Mouse (Mus musculus): ENCODE measurements around the gene Snai1. TPM values are rescaled to one million over a fixed set of nuclear protein-coding genes. Genes with fewer than 3 reads are reported as not detected.

Gene Snai1
- total RNA-seq, 2 experiments from 2014 or later = 3.0 to 3.1 TPM

DNA sequence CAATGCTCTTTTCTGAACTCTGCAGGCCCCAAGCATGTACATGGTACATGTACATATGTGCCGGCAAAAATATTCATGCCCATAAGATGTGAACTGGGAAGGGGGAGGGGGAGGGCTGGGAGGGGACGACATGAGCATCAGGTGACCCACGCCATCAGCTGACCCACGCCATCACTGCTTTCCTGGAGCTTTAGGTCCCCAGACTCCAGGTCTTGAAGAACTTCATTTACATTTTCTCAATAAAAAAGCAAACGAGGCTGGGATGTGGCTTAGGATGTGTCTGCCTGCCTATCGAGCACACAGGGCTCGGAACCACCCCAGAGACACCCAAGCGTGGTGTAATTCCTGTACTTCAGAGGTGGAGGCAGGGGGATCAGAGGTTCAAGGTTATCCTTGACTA lies 9.4 kb downstream of the Snai1 start:
- intact Hi-C loops (cut with DNase I) = no loop called here
- no peak for DNase-seq

- intact Hi-C loops (cut with DNase I) = no loop called here
- DNase-seq = no peak
Measured at GRCm38 (mm10) chr2:167548961-167549360, 11.0 kb downstream of the Snai1 start.

DNA sequence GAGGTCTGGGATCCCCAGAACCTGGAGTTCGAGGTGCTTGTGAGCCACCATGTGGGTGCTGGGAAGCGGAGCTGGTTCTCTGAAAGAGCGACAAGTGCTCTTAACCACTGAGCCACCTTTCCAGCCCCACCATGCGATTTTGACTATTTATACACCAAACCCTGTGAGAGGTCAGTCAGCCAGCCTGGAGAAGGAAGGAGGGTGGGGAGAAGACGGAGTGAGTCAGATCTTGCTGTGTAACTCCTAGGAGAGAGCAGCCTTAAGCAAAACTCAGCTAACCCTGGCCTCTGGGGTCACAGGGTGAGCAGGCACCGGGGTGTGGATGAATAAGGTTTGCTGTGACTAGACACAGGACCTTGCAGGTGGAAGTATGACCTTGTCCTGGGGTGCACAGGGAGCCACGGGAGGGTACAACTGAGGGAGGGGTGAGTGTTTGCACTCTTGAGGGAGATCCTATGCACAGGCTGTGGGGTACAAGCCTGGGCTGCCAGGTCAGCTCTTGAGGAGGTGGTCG lies 12.4 kb downstream of the Snai1 start:
- DNase-seq = no peak
- intact Hi-C loops (cut with DNase I) = no loop called here

- DNase-seq = no peak
- intact Hi-C loops (cut with DNase I) = no loop called here
Measured at GRCm38 (mm10) chr2:167551342-167551920, 13.4 kb downstream of the Snai1 start.

- intact Hi-C loops (cut with DNase I) = no loop called here
- DNase-seq = no peak
Measured at GRCm38 (mm10) chr2:167552292-167552691, 14.3 kb downstream of the Snai1 start.

GRCm38 (mm10) chr2:167552927-167553402 lies 15.0 kb downstream of the Snai1 start:
- DNase-seq = peak; percentile 57 to 65

GRCm38 (mm10) chr2:167555766-167556165 lies 17.8 kb downstream of the Snai1 start:
- DNase-seq = no peak
- intact Hi-C loops (cut with DNase I) = no loop called here

More at GRCm38 (mm10) chr2:167552927-167553402, 15.0 kb downstream of the Snai1 start:
- intact Hi-C loops (cut with DNase I) = no loop called here

DNA sequence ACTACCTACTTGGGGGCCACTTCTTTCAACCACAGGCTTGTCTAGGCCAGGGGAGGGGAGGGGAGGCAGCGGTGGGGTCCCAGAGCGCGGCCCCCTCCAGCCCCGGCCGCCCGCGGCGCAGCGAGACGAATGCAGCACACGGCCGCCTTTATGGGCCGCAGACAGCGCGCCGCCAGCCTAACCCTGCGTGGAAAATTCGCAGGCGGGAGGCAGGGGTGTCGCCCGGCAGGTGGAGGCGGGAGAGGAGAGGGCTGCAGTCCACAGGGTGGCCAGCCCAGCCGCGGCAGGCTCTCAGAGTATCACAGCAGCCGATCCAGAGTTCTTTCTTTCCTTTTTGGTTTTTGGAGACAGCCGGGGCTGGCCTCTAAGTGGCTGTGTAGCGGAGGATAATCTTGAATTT lies 21.4 kb downstream of the Snai1 start:
- intact Hi-C loops (cut with DNase I) = no loop called here

GRCm38 (mm10) chr2:167562101-167562500 lies 24.1 kb downstream of the Snai1 start:
- intact Hi-C loops (cut with DNase I) = no loop called here
- peak; percentile 56 to 68 for DNase-seq

More for the DNA sequence above, 21.4 kb downstream of the Snai1 start:
- no peak for DNase-seq

- DNase-seq = no peak
- intact Hi-C loops (cut with DNase I) = no loop called here
Measured at GRCm38 (mm10) chr2:167563035-167563434, 25.0 kb downstream of the Snai1 start.

DNA sequence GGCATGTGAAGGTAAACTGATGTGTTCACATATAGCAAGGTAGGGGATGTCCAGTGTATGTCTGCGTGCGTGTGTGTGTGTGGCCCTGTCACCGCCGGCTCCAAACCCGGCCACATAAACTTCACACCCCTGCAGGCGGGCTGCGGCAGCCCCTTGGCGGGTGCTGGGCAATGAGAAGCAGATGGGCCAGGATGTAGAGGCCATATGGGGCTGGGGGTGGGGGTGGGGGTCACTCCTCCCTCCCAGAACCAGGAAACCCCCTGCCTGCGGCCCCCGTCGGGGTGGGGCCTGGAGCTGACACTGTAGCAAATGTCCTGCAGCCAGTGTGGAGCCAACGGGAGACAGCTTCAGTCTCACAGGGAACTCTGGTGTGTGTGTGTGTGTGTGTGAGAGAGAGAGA lies 25.7 kb downstream of the Snai1 start:
- intact Hi-C loops (cut with DNase I) = loop anchor here (2.0 kb wide), 1 partner anchor 21 kb away; no protein-coding TSS in a partner anchor
- no peak for DNase-seq

DNA sequence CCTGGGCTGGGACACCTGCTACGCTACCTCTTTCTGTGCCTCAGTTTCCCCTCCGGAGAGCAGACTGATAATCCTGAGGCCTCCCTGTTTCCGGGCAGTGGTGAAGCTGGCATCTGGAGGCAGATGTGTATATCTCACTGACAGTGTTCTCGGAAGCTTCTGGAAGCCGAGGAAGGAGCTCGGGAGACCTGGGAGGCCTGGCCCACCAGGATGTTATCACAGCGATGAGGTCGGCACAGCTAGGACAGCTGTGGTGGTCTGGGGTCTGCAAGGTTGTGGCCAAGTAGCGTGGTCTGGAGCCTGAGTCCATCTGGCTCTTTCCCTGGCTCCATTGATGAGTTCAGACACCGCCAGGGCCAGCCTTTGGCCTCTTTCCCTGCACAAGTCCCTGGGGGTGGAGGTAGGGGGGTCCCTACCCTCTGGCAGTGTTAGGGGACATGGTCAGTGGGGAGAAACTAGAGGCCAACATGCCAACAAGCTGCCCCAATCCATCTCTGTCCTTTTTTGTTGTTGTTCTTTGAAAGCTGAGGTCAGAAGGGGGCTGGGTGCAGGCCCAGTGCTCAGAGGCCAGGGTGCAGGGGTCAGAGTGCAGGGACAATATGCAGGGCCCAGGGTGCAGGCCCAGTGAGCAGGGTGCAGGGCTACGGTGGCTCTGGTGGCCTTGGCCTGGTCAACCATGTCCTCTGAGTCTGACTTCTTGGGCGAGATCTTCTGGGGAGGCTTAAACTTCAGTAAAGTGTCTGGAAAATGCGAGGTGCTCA lies 26.7 kb downstream of the Snai1 start:
- intact Hi-C loops (cut with DNase I) = loop anchor here (2.0 kb wide), 1 partner anchor 22 kb away; no protein-coding TSS in a partner anchor

DNA sequence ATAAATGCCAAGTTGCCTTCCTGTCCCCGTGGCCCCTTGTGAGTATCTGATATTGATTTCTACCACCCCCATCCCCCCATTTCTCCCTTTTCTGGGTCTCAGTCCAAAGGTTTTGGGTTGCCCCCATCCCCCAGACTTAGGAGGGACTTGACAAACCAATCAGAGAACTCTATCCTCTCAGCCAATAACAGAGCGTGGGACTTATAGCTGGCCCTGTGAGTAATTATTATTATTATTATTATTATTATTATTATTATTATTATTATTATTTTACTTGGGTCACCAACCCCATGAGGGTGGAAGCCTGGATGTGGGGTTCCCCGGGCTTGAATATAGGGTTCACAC lies 27.3 kb downstream of the Snai1 start:
- intact Hi-C loops (cut with DNase I) = loop anchor here (2.0 kb wide), 1 partner anchor 22 kb away; no protein-coding TSS in a partner anchor
- no peak for DNase-seq

More for the DNA sequence above, 26.7 kb downstream of the Snai1 start:
- DNase-seq = no peak

GRCm38 (mm10) chr2:167565682-167566081 lies 27.7 kb downstream of the Snai1 start:
- intact Hi-C loops (cut with DNase I) = loop anchor here (2.0 kb wide), 1 partner anchor 23 kb away; no protein-coding TSS in a partner anchor
- DNase-seq = peak; percentile 78 to 80

- intact Hi-C loops (cut with DNase I) = loop anchor here (2.0 kb wide), 1 partner anchor 23 kb away; no protein-coding TSS in a partner anchor
- no peak for DNase-seq
Measured at GRCm38 (mm10) chr2:167568112-167568511, 30.1 kb downstream of the Snai1 start.

DNA sequence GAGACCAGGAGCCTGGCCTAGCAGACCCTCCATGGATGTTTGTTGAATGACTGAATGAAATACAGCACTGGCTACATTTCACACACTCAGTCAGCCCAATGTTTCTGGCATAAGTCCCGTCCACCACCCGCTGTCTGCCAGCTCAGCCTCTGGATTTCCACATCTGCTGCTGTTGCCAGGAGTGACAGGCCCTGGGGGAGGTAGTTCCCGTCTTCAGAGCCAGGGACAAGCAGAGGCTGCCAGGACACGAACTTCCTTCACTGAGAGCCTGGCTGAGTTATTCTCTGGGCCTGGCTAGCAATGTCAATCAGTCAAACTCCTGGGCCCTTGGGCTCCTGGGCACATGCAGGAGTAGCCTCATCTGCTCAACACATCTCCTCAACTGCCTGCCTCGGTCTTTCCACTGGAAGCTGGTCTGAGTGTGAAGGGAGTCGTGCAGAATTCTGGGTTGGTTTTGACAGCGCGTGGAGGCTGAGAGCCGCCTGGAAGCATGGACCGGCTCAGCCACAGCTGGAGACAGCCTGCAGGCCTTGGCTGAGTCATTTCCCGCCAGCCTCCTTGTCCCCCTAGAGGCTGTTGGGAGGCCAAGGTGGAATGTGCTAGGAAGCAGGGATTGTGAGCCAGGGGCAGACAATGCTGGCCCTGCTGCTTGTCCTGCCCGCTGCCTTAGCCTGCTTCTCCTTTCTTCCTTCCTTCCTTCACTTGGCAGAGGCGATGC lies 32.1 kb downstream of the Snai1 start:
- intact Hi-C loops (cut with DNase I) = loop anchor here (2.0 kb wide), 1 partner anchor 21 kb away; no protein-coding TSS in a partner anchor
- peak; percentile 85 for DNase-seq

- intact Hi-C loops (cut with DNase I) = no loop called here
- DNase-seq = no peak
Measured at GRCm38 (mm10) chr2:167570815-167571214, 32.8 kb downstream of the Snai1 start.

- no peak for DNase-seq
- intact Hi-C loops (cut with DNase I) = no loop called here
Measured at GRCm38 (mm10) chr2:167571442-167572220, 33.6 kb downstream of the Snai1 start.

- intact Hi-C loops (cut with DNase I) = no loop called here
- DNase-seq = peak; percentile 75 to 79
Measured at GRCm38 (mm10) chr2:167574814-167575213, 36.8 kb downstream of the Snai1 start.

DNA sequence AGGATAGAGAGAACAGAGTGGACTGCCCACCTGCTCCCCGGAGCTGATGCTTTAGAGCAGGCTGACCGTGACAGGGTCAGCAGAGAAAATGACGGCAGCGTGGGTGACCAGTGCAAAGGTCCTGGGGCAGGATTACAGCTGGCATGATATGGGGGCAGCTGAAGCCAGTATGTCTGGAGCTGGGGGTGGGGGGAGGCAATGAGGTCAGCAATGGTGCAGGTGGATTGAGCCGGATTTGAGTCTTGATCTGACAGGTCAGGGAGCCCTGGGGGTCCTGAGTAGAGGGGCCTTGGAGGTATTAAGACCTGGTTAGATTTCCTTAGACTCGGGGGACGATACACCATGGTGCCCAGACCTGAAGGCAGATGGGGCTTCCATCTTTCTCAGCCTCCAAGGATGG lies 37.6 kb downstream of the Snai1 start:
- DNase-seq = no peak
- intact Hi-C loops (cut with DNase I) = no loop called here

All from heart, postnatal 14 days (tissue).